Mouse (Mus musculus): ENCODE results near the gene Pxylp1. TPM values are rescaled to one million over a fixed set of nuclear protein-coding genes. Genes with fewer than 3 reads are reported as not detected.

Pxylp1 gene
- polyA plus RNA-seq, 1 experiment from 2014 or later = 16.2 TPM

GRCm38 (mm10) chr9:96830856-96831359 lies 61.6 kb downstream of the Pxylp1 start:
- no peaks in the 10 kb centered on the region for H3K9me3 ChIP-seq
- no peaks in the 10 kb centered on the region for H3K27me3 ChIP-seq
- no peak for ATAC-seq (ENCODE audit: borderline replicate concordance, extremely low read depth, low FRiP score, low TSS enrichment)
- 69% methylated on average over 17 of the region's 17 CpGs for WGBS
- no peaks in the 10 kb centered on the region for H3K4me1 ChIP-seq
- no peaks in the 10 kb centered on the region for H3K36me3 ChIP-seq
- no peak overlapping the region for H3K27ac ChIP-seq
- no peak overlapping the region for H3K4me2 ChIP-seq
- H3K9ac ChIP-seq = no peak overlapping the region
- H3K4me3 ChIP-seq = no peak overlapping the region

- Histone ChIP-seq H3K27ac (no peak overlapping the region), H3K4me3 (no peak overlapping the region), H3K4me2 (no peak overlapping the region), H3K27me3 (no peaks in the 10 kb centered on the region), H3K9me3 (no peaks in the 10 kb centered on the region), H3K36me3 (no peaks in the 10 kb centered on the region), H3K9ac (no peak overlapping the region), H3K4me1 (no peaks in the 10 kb centered on the region)
- ATAC-seq (ENCODE audit: borderline replicate concordance, extremely low read depth, low FRiP score, low TSS enrichment) = no peak; the same call in 1 of the 2 replicates
- WGBS = 74% methylated on average over 3 of the region's 3 CpGs
These were observed 62.8 kb downstream of the Pxylp1 start for GRCm38 (mm10) chr9:96829682-96830081.

GRCm38 (mm10) chr9:96828071-96828470 lies 64.4 kb downstream of the Pxylp1 start:
- WGBS = 59% methylated on average over 2 of the region's 2 CpGs
- ATAC-seq (ENCODE audit: borderline replicate concordance, extremely low read depth, low FRiP score, low TSS enrichment) = no peak

GRCm38 (mm10) chr9:96827002-96827785 lies 65.3 kb downstream of the Pxylp1 start:
- H3K4me3 ChIP-seq = no peak overlapping the region
- H3K4me2 ChIP-seq = no peak overlapping the region
- H3K9ac ChIP-seq = no peak overlapping the region
- H3K4me1 ChIP-seq = peaks cover 4% of the 10 kb centered on the region; the same call in 1 of the 2 replicates
- ATAC-seq (ENCODE audit: borderline replicate concordance, extremely low read depth, low FRiP score, low TSS enrichment) = no peak
- no peaks in the 10 kb centered on the region for H3K9me3 ChIP-seq
- no peaks in the 10 kb centered on the region for H3K36me3 ChIP-seq
- no peak overlapping the region for H3K27ac ChIP-seq
- 83% methylated on average over 12 of the region's 12 CpGs for WGBS
- H3K27me3 ChIP-seq = no peaks in the 10 kb centered on the region

More at GRCm38 (mm10) chr9:96828071-96828470, 64.4 kb downstream of the Pxylp1 start:
- Histone ChIP-seq H3K36me3 (no peaks in the 10 kb centered on the region), H3K9me3 (no peaks in the 10 kb centered on the region), H3K4me1 (peaks cover 4% of the 10 kb centered on the region; the same call in 1 of the 2 replicates), H3K27ac (no peak overlapping the region), H3K27me3 (no peaks in the 10 kb centered on the region), H3K4me2 (no peak overlapping the region), H3K9ac (no peak overlapping the region), H3K4me3 (no peak overlapping the region)

- H3K27ac ChIP-seq = no peak overlapping the region
- no peaks in the 10 kb centered on the region for H3K36me3 ChIP-seq
- H3K27me3 ChIP-seq = no peaks in the 10 kb centered on the region
- no peak overlapping the region for H3K4me3 ChIP-seq
- WGBS = 94% methylated on average over 18 of the region's 18 CpGs
- H3K9me3 ChIP-seq = no peaks in the 10 kb centered on the region
- no peak for ATAC-seq (ENCODE audit: borderline replicate concordance, extremely low read depth, low FRiP score, low TSS enrichment)
- peaks cover 4% of the 10 kb centered on the region; the same call in 1 of the 2 replicates for H3K4me1 ChIP-seq
- no peak overlapping the region for H3K9ac ChIP-seq
- no peak overlapping the region for H3K4me2 ChIP-seq
These were observed 67.6 kb downstream of the Pxylp1 start for GRCm38 (mm10) chr9:96824857-96825256.

- ATAC-seq (ENCODE audit: borderline replicate concordance, extremely low read depth, low FRiP score, low TSS enrichment) = no peak
- no peak overlapping the region for H3K27ac ChIP-seq
- no peak overlapping the region for H3K4me2 ChIP-seq
- 50% methylated on average over 12 of the region's 12 CpGs for WGBS
- no peak overlapping the region for H3K4me3 ChIP-seq
- H3K27me3 ChIP-seq = no peaks in the 10 kb centered on the region
- no peak overlapping the region for H3K9ac ChIP-seq
- peaks cover 4% of the 10 kb centered on the region; the same call in 1 of the 2 replicates for H3K4me1 ChIP-seq
- no peaks in the 10 kb centered on the region for H3K9me3 ChIP-seq
- no peaks in the 10 kb centered on the region for H3K36me3 ChIP-seq
These were observed 68.4 kb downstream of the Pxylp1 start for GRCm38 (mm10) chr9:96824026-96824425.

- Histone ChIP-seq H3K4me3 (no peak overlapping the region), H3K27me3 (no peaks in the 10 kb centered on the region), H3K9me3 (no peaks in the 10 kb centered on the region), H3K9ac (no peak overlapping the region), H3K4me1 (peaks cover 4% of the 10 kb centered on the region; the same call in 1 of the 2 replicates), H3K4me2 (no peak overlapping the region), H3K27ac (no peak overlapping the region), H3K36me3 (no peaks in the 10 kb centered on the region)
- no peak for ATAC-seq (ENCODE audit: borderline replicate concordance, extremely low read depth, low FRiP score, low TSS enrichment)
- 44% methylated on average over 5 of the region's 5 CpGs for WGBS
These were observed 68.9 kb downstream of the Pxylp1 start for GRCm38 (mm10) chr9:96823541-96823940.

GRCm38 (mm10) chr9:96823005-96823404 lies 69.5 kb downstream of the Pxylp1 start:
- Histone ChIP-seq H3K27me3 (no peaks in the 10 kb centered on the region), H3K36me3 (no peaks in the 10 kb centered on the region), H3K27ac (no peak overlapping the region), H3K4me3 (no peak overlapping the region), H3K4me2 (no peak overlapping the region), H3K9me3 (no peaks in the 10 kb centered on the region), H3K4me1 (peaks cover 4% of the 10 kb centered on the region; the same call in 1 of the 2 replicates), H3K9ac (no peak overlapping the region)
- no peak for ATAC-seq (ENCODE audit: borderline replicate concordance, extremely low read depth, low FRiP score, low TSS enrichment)
- 72% methylated on average over 9 of the region's 9 CpGs for WGBS

- H3K27me3 ChIP-seq = no peaks in the 10 kb centered on the region
- H3K4me2 ChIP-seq = no peak overlapping the region
- H3K27ac ChIP-seq = no peak overlapping the region
- H3K4me1 ChIP-seq = peaks cover 2% of the 10 kb centered on the region; the same call in 1 of the 2 replicates
- ATAC-seq (ENCODE audit: borderline replicate concordance, extremely low read depth, low FRiP score, low TSS enrichment) = peak; percentile 23; the same call in 1 of the 2 replicates
- H3K36me3 ChIP-seq = no peaks in the 10 kb centered on the region
- no peak overlapping the region for H3K4me3 ChIP-seq
- WGBS = 64% methylated on average over 11 of the region's 11 CpGs
- H3K9me3 ChIP-seq = no peaks in the 10 kb centered on the region
- no peak overlapping the region for H3K9ac ChIP-seq
These were observed 73.5 kb downstream of the Pxylp1 start for GRCm38 (mm10) chr9:96818822-96819481.

GRCm38 (mm10) chr9:96818128-96818821 lies 74.2 kb downstream of the Pxylp1 start:
- H3K9me3 ChIP-seq = no peaks in the 10 kb centered on the region
- H3K27me3 ChIP-seq = no peaks in the 10 kb centered on the region
- no peak overlapping the region for H3K9ac ChIP-seq
- no peak overlapping the region for H3K4me2 ChIP-seq
- no peak overlapping the region for H3K27ac ChIP-seq
- WGBS = 36% methylated on average over 7 of the region's 7 CpGs
- no peaks in the 10 kb centered on the region for H3K4me1 ChIP-seq
- H3K4me3 ChIP-seq = no peak overlapping the region
- H3K36me3 ChIP-seq = no peaks in the 10 kb centered on the region
- ATAC-seq (ENCODE audit: borderline replicate concordance, extremely low read depth, low FRiP score, low TSS enrichment) = peak; percentile 67; the same call in 1 of the 2 replicates

GRCm38 (mm10) chr9:96811996-96812395 lies 80.5 kb downstream of the Pxylp1 start:
- no peak overlapping the region for H3K27ac ChIP-seq
- 33% methylated on average over 4 of the region's 4 CpGs for WGBS
- H3K36me3 ChIP-seq = no peaks in the 10 kb centered on the region
- no peak overlapping the region for H3K4me2 ChIP-seq
- no peak for ATAC-seq (ENCODE audit: borderline replicate concordance, extremely low read depth, low FRiP score, low TSS enrichment)
- no peaks in the 10 kb centered on the region for H3K9me3 ChIP-seq
- no peaks in the 10 kb centered on the region for H3K27me3 ChIP-seq
- H3K4me3 ChIP-seq = no peak overlapping the region
- no peaks in the 10 kb centered on the region for H3K4me1 ChIP-seq
- no peak overlapping the region for H3K9ac ChIP-seq
